Mouse (Mus musculus): ENCODE data around the gene Lipe. TPM values are rescaled to one million over a fixed set of nuclear protein-coding genes. Genes with fewer than 3 reads are reported as not detected.

Lipe gene
- polyA plus RNA-seq, 2 experiments = 3.5 to 10.4 TPM

DNA sequence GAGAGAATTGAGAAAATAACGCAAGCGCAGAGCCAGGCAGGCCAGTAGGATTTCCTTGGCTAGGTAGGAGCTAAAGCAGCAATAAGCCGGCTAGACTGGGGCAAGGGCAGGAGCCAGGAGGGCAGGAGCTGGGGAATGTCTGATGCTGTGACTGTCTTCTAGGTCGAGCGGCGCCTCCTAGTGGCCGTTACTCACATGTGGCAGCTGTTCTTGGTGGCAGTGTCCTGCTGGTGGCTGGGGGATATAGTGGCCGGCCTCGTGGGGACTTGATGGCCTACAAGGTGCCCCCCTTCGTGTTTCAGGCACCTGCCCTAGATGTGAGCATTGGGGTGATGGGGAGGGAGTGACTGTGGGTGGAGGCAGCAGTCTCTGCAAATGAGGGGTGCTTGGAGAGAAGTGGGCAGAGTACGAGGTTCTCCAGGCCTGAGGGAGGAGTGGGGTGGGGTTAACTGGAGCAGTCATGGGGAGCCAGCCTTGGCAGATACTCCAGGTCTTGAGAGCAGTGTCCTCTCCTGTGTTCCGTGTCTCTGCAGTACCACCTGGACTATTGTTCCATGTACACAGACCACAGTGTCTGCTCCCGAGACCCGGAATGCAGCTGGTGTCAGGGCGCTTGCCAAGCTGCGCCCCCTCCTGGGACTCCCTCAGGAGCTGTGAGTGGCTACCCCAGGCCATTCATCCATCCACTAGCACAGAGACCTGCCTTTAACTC, 64.8 kb downstream of the Lipe start:
- Histone ChIP-seq H3K4me3 (replicated peaks; ENCODE audit: low read length) (no peak overlapping the region), H3K4me2 (replicated peaks; ENCODE audit: low read depth, low read length, severe bottlenecking) (no peak overlapping the region), H3K9me3 (ENCODE audit: control insufficient read depth, low read length) (no peaks in the 10 kb centered on the region), H3K4me1 (ENCODE audit: control insufficient read depth, insufficient read depth, low read length) (no peaks in the 10 kb centered on the region), H3K9ac (ENCODE audit: low read depth, low read length, severe bottlenecking) (no peak overlapping the region), H3K27me3 (ENCODE audit: control insufficient read depth, insufficient read depth, low read length) (no peaks in the 10 kb centered on the region), H3K27ac (replicated peaks; ENCODE audit: low read depth, low read length) (no peak overlapping the region), H3K36me3 (ENCODE audit: control insufficient read depth, insufficient read depth, low read length) (peaks cover 65% of the 10 kb centered on the region)
- DNase-seq (ENCODE audit: low spot score) (peak; percentile 86), ATAC-seq (ENCODE audit: low FRiP score, low read depth) (peak; percentile 49; the same call in 1 of the 2 replicates)
- 42% methylated on average over 16 of the region's 16 CpGs for WGBS
- no peak for TF ChIP-seq POLR2A (IDR thresholded peaks at IDR 0.05; ENCODE audit: borderline replicate concordance, extremely low read depth, insufficient read depth, insufficient read length)

Other genes starting within 250 kb of the Lipe start
- gene Pou2f2, start 219.0 kb downstream of the Lipe start, polyA plus RNA-seq (2012; rRNA removed) = 1.3 and 2.6 TPM in 2 replicates
- 0.55 and 1.9 TPM in 2 replicates for gene Pou2f2, start 219.0 kb downstream of the Lipe start, polyA plus RNA-seq (2014; fragmentation: Nextera tagmentation; extraction: Ambion mirVana)
- gene Dedd2, start 178.1 kb downstream of the Lipe start, polyA plus RNA-seq (2012; rRNA removed) = 11.1 and 14.0 TPM in 2 replicates
- 9.0 and 9.4 TPM in 2 replicates for gene Dedd2, start 178.1 kb downstream of the Lipe start, polyA plus RNA-seq (2014; fragmentation: Nextera tagmentation; extraction: Ambion mirVana)
- 11.1 and 13.0 TPM in 2 replicates for gene Zfp526, start 177.3 kb downstream of the Lipe start, polyA plus RNA-seq (2012; rRNA removed)
- 3.9 and 4.2 TPM in 2 replicates for gene Zfp526, start 177.3 kb downstream of the Lipe start, polyA plus RNA-seq (2014; fragmentation: Nextera tagmentation; extraction: Ambion mirVana)
- gene Gsk3a, start 160.9 kb downstream of the Lipe start, polyA plus RNA-seq (2012; rRNA removed) = 155 and 204 TPM in 2 replicates
- gene Gsk3a, start 160.9 kb downstream of the Lipe start, polyA plus RNA-seq (2014; fragmentation: Nextera tagmentation; extraction: Ambion mirVana) = 16.3 and 18.8 TPM in 2 replicates
- 99.2 and 127 TPM in 2 replicates for gene Erf, start 147.9 kb downstream of the Lipe start, polyA plus RNA-seq (2012; rRNA removed)
- 33.2 and 37.9 TPM in 2 replicates for gene Erf, start 147.9 kb downstream of the Lipe start, polyA plus RNA-seq (2014; fragmentation: Nextera tagmentation; extraction: Ambion mirVana)
- 155 and 206 TPM in 2 replicates for gene Cic, start 131.0 kb downstream of the Lipe start, polyA plus RNA-seq (2012; rRNA removed)
- 48.9 and 58.1 TPM in 2 replicates for gene Cic, start 131.0 kb downstream of the Lipe start, polyA plus RNA-seq (2014; fragmentation: Nextera tagmentation; extraction: Ambion mirVana)
- gene Pafah1b3, start 100.7 kb downstream of the Lipe start, polyA plus RNA-seq (2012; rRNA removed) = 266 and 343 TPM in 2 replicates
- gene Pafah1b3, start 100.7 kb downstream of the Lipe start, polyA plus RNA-seq (2014; fragmentation: Nextera tagmentation; extraction: Ambion mirVana) = 234 and 252 TPM in 2 replicates
- 0.99 and 1.1 TPM in 2 replicates for gene Prr19, start 97.3 kb downstream of the Lipe start, polyA plus RNA-seq (2012; rRNA removed)
- 0.44 and 0.53 TPM in 2 replicates for gene Prr19, start 97.3 kb downstream of the Lipe start, polyA plus RNA-seq (2014; fragmentation: Nextera tagmentation; extraction: Ambion mirVana)
- gene Tmem145, start 92.6 kb downstream of the Lipe start, polyA plus RNA-seq (2012; rRNA removed) = 4.4 and 7.9 TPM in 2 replicates
- gene Tmem145, start 92.6 kb downstream of the Lipe start, polyA plus RNA-seq (2014; fragmentation: Nextera tagmentation; extraction: Ambion mirVana) = 0.80 and 2.2 TPM in 2 replicates
- 45.1 and 61.2 TPM in 2 replicates for gene Megf8, start 81.5 kb downstream of the Lipe start, polyA plus RNA-seq (2012; rRNA removed)
- gene Megf8, start 81.5 kb downstream of the Lipe start, polyA plus RNA-seq (2014; fragmentation: Nextera tagmentation; extraction: Ambion mirVana) = 16.5 and 19.9 TPM in 2 replicates
- 3.3 and 4.5 TPM in 2 replicates for gene Cnfn, start 29.0 kb downstream of the Lipe start, polyA plus RNA-seq (2012; rRNA removed)
- gene Cnfn, start 29.0 kb downstream of the Lipe start, polyA plus RNA-seq (2014; fragmentation: Nextera tagmentation; extraction: Ambion mirVana) = 16.7 and 31.8 TPM in 2 replicates
- gene Cxcl17, start 14.2 kb upstream of the Lipe start, polyA plus RNA-seq (2012; rRNA removed) = not detected in 2 replicates
- gene Cxcl17, start 14.2 kb upstream of the Lipe start, polyA plus RNA-seq (2014; fragmentation: Nextera tagmentation; extraction: Ambion mirVana) = 0.28 TPM in 1 of 2 replicates, not detected in the other
- gene Ceacam1, start 78.9 kb upstream of the Lipe start, polyA plus RNA-seq (2012; rRNA removed) = 1.3 and 1.4 TPM in 2 replicates
- gene Ceacam1, start 78.9 kb upstream of the Lipe start, polyA plus RNA-seq (2014; fragmentation: Nextera tagmentation; extraction: Ambion mirVana) = 0.93 and 1.3 TPM in 2 replicates
- gene Ceacam2, start 141.1 kb upstream of the Lipe start, polyA plus RNA-seq (2012; rRNA removed) = 0.03 TPM in 1 of 2 replicates, not detected in the other
- not detected in 2 replicates for gene Ceacam2, start 141.1 kb upstream of the Lipe start, polyA plus RNA-seq (2014; fragmentation: Nextera tagmentation; extraction: Ambion mirVana)
- not detected in 2 replicates for gene Erich4, start 217.2 kb upstream of the Lipe start, polyA plus RNA-seq (2012; rRNA removed)
- gene Erich4, start 217.2 kb upstream of the Lipe start, polyA plus RNA-seq (2014; fragmentation: Nextera tagmentation; extraction: Ambion mirVana) = not detected in 2 replicates
- 39.7 and 47.9 TPM in 2 replicates for gene Dmac2, start 220.7 kb upstream of the Lipe start, polyA plus RNA-seq (2012; rRNA removed)
- 32.7 and 34.0 TPM in 2 replicates for gene Dmac2, start 220.7 kb upstream of the Lipe start, polyA plus RNA-seq (2014; fragmentation: Nextera tagmentation; extraction: Ambion mirVana)
- gene B3gnt8, start 227.9 kb upstream of the Lipe start, polyA plus RNA-seq (2012; rRNA removed) = 6.2 and 7.3 TPM in 2 replicates
- 3.4 and 5.1 TPM in 2 replicates for gene B3gnt8, start 227.9 kb upstream of the Lipe start, polyA plus RNA-seq (2014; fragmentation: Nextera tagmentation; extraction: Ambion mirVana)

Data from limb, embryonic 14.5 days (tissue).